Mouse (Mus musculus) right cerebral cortex, postnatal 10 days (tissue): ENCODE measurements at regions not wholly inside any gene's neighbourhood (a gene's known extent, or its start where the extent isn't known, plus 50 kb on each side); places are given as distances from the start of the nearest gene placed in this dataset.
A peak's percentile ranks its signal among the peaks of the same experiment; 100 is the strongest.

Source experiments
- DNase-seq, 2 experiments: peaks; one replicate each; pipeline ENCODE4 v3.0.0; 2021; ENCODE audit warnings: low spot score in 2 of 2

DNA sequence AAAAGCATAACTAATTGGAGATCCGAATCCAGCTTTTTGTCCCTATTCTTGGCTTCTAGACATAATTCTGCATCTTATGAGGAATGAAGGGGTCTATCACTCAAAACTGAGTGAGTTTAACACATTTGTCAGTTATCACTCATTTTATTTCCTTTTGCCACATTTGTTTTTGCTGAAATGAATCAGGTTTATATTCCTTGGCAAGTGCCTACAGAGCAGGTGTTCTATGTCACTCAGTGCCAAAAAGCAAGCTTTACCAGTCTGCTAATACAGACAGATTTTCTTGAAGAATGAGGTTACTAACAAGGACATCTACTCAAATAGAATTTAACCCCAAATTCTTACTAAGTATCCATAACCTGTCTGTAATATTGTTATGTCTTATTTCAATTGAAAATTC, 751.4 kb downstream of the Hace1 start:
- DNase-seq: no peak

DNA sequence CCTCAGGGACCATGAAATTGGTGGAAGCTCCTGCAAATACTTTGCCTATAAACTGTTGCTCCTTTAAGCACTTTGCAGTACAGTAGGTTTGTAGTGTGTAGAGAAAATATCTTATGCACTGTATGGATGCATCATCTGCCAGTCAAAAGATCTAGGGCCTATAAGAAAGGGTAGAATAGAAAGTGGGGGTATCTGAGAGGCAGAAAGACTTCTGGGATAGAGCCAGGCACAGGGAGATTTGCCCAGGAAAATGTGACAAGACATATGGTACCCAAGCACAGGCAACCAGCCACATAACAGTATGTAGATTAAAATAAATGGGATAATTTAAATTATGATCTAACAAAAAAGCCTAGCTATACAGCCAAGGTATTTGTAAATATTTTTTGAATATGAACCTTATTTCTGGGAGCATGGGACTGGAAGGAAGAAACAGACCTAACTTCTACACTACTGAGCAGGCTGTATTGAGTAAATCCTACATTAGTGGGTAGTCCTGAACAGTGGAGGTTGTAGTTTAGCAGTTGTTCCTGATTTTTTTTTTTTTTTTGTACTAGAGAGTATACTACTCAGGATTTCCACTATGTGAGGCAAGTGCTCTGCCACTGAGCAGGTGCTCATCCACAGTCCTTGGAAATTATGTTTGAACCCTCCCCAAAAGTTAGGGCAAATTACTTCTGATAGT, 754.1 kb downstream of the Hace1 start:
- DNase-seq: peak; percentile 41 to 45

DNA sequence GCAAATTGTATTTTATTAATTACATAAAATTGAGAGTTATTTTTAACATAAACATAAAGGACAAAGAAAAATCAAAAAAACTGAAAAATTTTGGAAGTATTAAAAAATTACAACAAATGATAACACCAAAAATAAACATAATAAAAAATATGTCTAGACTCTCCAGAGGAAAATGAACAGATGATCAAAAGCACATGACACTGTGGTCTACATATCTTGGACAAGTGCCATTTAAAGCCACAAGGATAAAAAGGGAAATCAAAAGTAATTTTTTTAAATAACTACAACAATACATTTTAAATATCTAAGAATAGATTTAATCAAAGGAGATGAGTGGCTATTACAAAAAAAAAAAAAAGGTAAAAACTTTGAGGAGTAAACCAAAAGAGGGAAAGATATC, 755.6 kb downstream of the Hace1 start:
- DNase-seq: no peak

DNA sequence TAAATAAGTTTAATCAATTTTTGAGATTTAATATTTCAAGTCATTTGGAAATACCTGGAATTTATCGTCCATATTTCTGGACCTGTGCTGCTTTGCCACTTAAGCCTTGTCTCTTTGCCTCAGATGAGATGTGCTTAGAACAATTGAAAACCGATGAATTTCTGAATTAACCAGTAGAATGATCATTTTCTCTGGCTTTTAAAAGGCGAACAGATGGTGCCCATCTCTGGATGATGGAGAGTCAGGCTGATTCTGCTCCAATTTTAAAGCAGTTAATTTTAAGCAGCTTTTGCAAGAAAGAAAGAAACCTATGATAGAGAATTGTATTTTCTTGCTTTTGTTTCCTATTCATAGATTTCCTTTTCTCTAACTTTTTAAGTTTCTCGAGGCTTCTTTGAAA, 767.7 kb downstream of the Hace1 start:
- DNase-seq: no peak

DNA sequence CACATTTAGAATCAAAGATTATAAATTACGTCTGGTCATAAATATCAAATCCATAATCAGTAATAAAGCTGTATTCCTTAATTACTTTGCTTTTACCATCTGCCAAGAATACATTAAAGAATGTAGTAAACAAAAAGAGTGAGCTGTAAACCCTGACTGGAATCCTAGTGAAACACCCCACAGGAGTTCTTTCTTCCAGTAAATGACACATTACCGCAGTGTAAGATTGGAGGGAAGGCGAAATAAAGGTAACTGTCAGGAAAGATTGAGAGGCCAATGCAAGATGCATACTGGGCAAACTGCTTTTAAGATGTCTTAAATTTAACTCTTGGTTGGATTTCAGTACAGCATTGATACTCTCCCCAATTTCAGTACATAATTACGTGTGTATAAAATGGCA, 772.0 kb downstream of the Hace1 start:
- DNase-seq: no peak

DNA sequence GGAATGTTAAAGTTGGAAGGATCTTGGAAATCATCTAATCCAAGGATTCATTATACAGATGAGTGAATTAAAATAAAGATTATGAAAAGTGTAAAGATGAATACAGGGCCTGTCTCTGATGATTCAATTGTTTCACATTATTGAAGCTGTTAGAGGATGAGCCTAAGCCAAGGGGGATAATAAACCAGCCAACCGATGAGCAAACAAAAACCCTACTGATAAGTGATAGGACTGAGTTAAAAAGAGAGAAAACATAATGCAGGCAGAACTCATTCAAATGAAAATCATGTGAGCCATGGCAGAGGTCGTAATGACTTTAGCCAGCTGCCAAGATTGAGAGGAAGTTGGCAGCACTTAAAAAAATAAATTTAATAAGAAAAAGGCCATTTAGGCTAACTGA, 772.6 kb downstream of the Hace1 start:
- no peak for DNase-seq

DNA sequence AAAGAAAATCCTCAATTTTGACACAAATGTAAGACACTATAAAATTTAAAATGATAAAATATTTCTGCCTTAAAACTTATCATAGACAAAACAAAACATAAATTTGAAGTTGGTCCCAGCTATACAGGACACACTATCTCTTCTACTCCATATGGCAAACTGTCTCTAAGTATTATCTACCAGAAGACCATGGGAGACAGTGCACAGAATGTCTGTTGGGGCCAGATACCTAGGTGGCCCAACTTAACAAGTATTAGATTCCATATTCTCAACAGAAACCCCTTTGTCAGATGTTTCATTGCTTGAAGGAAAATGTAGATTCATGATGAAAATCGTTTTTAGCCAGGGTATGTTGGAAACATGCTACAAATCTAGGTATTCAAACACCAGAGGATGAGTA, 779.1 kb downstream of the Hace1 start:
- DNase-seq: no peak

DNA sequence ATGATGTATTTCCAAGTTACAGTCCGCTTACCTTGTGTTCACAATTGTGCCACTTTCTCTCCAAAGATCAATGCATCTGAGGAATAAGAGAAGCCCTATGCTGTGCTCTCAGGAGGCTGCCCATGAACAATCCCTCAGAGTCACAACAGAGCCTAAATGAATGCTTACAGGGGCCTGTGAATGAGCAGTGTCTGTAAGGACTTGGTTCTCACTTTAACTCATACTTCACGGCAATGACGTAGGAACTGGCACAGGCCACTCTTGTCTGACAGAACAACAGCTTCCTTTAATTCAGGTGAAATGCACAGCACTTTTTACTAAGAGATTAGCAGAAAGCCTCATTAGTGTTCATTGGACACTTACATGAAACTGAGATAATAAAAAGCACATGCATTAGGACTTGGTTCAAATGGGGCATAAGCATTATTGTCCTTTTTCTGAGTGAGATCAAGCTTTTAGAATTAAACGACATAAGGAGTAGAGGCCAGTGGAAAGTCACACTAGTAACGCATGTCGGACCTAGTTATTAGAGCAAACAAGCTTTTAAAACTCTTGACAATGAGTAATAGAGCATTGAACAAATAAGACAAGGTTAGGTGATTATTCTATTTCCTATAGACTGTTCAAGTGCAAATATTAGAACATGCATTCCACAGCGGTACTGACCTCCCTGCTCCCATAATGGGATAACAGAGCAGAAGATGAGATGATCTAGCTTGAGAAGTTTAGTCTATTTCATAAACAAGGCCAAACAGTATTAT, 796.3 kb downstream of the Hace1 start:
- DNase-seq: no peak

DNA sequence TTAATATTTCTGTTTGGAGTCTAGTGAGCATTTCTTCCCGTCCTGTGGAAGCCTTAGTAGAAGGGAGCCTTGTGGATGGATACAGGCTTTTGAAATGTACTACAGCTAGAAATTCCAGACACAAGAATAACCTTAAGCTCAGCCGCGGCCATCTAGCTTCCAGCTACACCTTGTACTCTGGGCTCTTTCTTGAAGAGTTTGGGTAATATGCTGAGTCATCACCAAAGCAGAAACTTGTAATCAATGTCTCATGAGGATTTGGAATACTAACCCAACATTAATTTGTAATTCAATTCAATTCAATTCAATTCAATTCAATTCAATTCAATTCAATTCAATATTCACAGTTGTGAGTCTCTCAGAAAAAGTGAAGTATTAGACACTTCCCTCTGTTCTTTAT, 797.0 kb downstream of the Hace1 start:
- no peak for DNase-seq

DNA sequence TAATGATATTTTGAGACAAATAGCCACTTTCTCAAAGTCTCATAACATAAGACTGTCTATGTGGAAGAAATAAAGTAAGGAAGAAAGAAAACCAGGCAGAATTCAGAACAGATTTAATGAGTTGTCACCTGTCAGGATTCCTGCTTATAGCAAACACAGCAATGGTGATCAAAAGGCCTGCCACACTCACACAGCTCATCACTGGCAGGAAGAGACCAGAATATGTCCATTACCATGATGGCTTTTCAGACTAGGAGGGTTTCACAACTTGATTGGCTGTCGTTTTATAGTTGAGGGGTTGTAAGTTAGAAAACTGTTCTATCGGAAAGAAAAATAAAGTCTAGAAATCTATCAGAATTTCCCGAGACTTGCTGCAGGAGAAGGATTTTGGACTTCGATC, 819.5 kb downstream of the Hace1 start:
- DNase-seq: no peak

DNA sequence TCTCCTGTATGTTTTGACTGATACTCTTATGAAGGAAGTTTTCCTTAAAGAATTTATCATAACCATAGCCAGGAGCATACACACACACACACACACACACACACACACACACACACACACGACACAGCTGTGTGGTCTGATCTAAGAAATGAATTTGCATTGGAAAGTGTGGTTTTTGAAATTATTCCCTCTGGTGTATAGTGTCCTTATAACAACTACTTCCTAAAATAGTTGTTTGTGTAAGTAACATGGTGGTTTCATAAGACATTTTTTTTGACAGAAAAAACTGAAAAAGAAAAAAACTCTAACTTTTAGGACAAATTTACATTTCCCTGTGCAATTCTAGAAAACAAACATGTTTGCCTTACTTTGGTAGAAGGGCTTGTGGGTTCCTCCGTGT, 826.3 kb downstream of the Hace1 start:
- DNase-seq: no peak
